Mouse (Mus musculus): ENCODE measurements around the gene Gm13271.
"Not testable (repeated sequence)": the region's sequence is repeated elsewhere in the genome, so short reads cannot be mapped to it uniquely, and the experiment has no call there.

The Gm13271 gene

GRCm38 (mm10) chr4:88761776-88762175 lies 7.1 kb downstream of the Gm13271 start:
- DNase-seq: not testable (repeated sequence)

- DNase-seq: not testable (repeated sequence)
Measured at GRCm38 (mm10) chr4:88762341-88762740, 7.7 kb downstream of the Gm13271 start.

GRCm38 (mm10) chr4:88763384-88764018 lies 8.8 kb downstream of the Gm13271 start:
- DNase-seq: peak; percentile 89

GRCm38 (mm10) chr4:88773534-88773933 lies 18.9 kb downstream of the Gm13271 start, which contains the start of gene Gm13290:
TSS of gene Gm13290 (plus strand) at chr4:88773834.
- DNase-seq: not testable (repeated sequence)

GRCm38 (mm10) chr4:88776622-88777021 lies 22.0 kb downstream of the Gm13271 start, which contains the start of gene Gm13289:
TSS of gene Gm13289 (plus strand) at chr4:88776922.
- not testable (repeated sequence) for DNase-seq

- DNase-seq: not testable (repeated sequence)
Measured at GRCm38 (mm10) chr4:88779550-88779949, 24.9 kb downstream of the Gm13271 start, which contains the start of gene Gm13272. TSS of gene Gm13272 (plus strand) at chr4:88779850.

GRCm38 (mm10) chr4:88780320-88780719 lies 25.7 kb downstream of the Gm13271 start:
- not testable (repeated sequence) for DNase-seq

- not testable (repeated sequence) for DNase-seq
Measured at GRCm38 (mm10) chr4:88781831-88782230, 27.2 kb downstream of the Gm13271 start, which contains the start of gene Ifnz. TSS of gene Ifnz (plus strand) at chr4:88782131.

GRCm38 (mm10) chr4:88782335-88782734 lies 27.7 kb downstream of the Gm13271 start:
- not testable (repeated sequence) for DNase-seq

- DNase-seq: not testable (repeated sequence)
Measured at GRCm38 (mm10) chr4:88785409-88785808, 30.7 kb downstream of the Gm13271 start, which contains the start of gene Gm13276. TSS of gene Gm13276 (plus strand) at chr4:88785709.

- DNase-seq: not testable (repeated sequence)
Measured at GRCm38 (mm10) chr4:88788402-88788801, 33.7 kb downstream of the Gm13271 start, which contains the start of gene Gm13277. TSS of gene Gm13277 (plus strand) at chr4:88788632.

- DNase-seq: not testable (repeated sequence)
Measured at GRCm38 (mm10) chr4:88791250-88791649, 36.6 kb downstream of the Gm13271 start, which contains the start of gene Gm13278. TSS of gene Gm13278 (plus strand) at chr4:88791550.

GRCm38 (mm10) chr4:88793936-88794675 lies 39.4 kb downstream of the Gm13271 start, which contains the start of gene Gm13275:
TSS of gene Gm13275 (plus strand) at chr4:88794487.
- not testable (repeated sequence) for DNase-seq

GRCm38 (mm10) chr4:88797097-88797496 lies 42.4 kb downstream of the Gm13271 start, which contains the start of gene Gm13279:
TSS of gene Gm13279 (plus strand) at chr4:88797397.
- DNase-seq: not testable (repeated sequence)

GRCm38 (mm10) chr4:88799365-88799764 lies 44.7 kb downstream of the Gm13271 start, which contains the start of gene Gm13285:
TSS of gene Gm13285 (plus strand) at chr4:88799665.
- DNase-seq: not testable (repeated sequence)

- not testable (repeated sequence) for DNase-seq
Measured at GRCm38 (mm10) chr4:88802954-88803353, 48.3 kb downstream of the Gm13271 start, which contains the start of gene Gm13287. TSS of gene Gm13287 (plus strand) at chr4:88803254.
